Mouse (Mus musculus): Measurements from ENCODE around the gene Tsga10.

- TF ChIP-seq MAFK (IDR thresholded peaks at IDR 0.05; ENCODE audit: insufficient read depth, low read depth, low read length) (no peak), CHD2 (IDR thresholded peaks at IDR 0.05; ENCODE audit: low read depth, low read length) (no peak), ZNF384 (IDR thresholded peaks at IDR 0.05; ENCODE audit: low read depth, low read length) (no peak)
Measured at GRCm38 (mm10) chr1:37894606-37895005, 28.4 kb upstream of the Tsga10 start.
